Mouse (Mus musculus): ENCODE data around the gene Rpp14.

The Rpp14 gene

GRCm38 (mm10) chr14:8059938-8060337 is 20.2 kb upstream of the Rpp14 start:
- DNase-seq (ENCODE audit: low spot score) = no peak

- no peak for DNase-seq (ENCODE audit: low spot score)
These were observed 18.1 kb upstream of the Rpp14 start for GRCm38 (mm10) chr14:8062076-8062475.

GRCm38 (mm10) chr14:8062537-8063301 is 17.4 kb upstream of the Rpp14 start:
- no peak for DNase-seq (ENCODE audit: low spot score)

GRCm38 (mm10) chr14:8063835-8064785 is 16.1 kb upstream of the Rpp14 start:
- DNase-seq (ENCODE audit: low spot score) = no peak

GRCm38 (mm10) chr14:8080718-8081117 is 551 bp downstream of the Rpp14 start:
- peak; percentile 36 for DNase-seq (ENCODE audit: low spot score)

GRCm38 (mm10) chr14:8082949-8083348 is 2.8 kb downstream of the Rpp14 start:
- DNase-seq (ENCODE audit: low spot score) = peak; percentile 33

GRCm38 (mm10) chr14:8089016-8089415 is 8.8 kb downstream of the Rpp14 start:
- peak; percentile 36 for DNase-seq (ENCODE audit: low spot score)

GRCm38 (mm10) chr14:8092573-8092972 is 12.4 kb downstream of the Rpp14 start:
- peak; percentile 48 for DNase-seq (ENCODE audit: low spot score)

GRCm38 (mm10) chr14:8093427-8093826 is 13.3 kb downstream of the Rpp14 start:
- no peak for DNase-seq (ENCODE audit: low spot score)

GRCm38 (mm10) chr14:8094931-8095561 is 14.9 kb downstream of the Rpp14 start:
- peak; percentile 13 for DNase-seq (ENCODE audit: low spot score)

GRCm38 (mm10) chr14:8095562-8095950 is 15.4 kb downstream of the Rpp14 start:
- DNase-seq (ENCODE audit: low spot score) = peak; percentile 35

GRCm38 (mm10) chr14:8097978-8098686 is 18.0 kb downstream of the Rpp14 start, which contains the start of gene Pxk:
Gene Pxk (plus strand): TSS chr14:8098211.
- DNase-seq (ENCODE audit: low spot score) = peak; percentile 52

- DNase-seq (ENCODE audit: low spot score) = peak; percentile 25
These were observed 18.5 kb downstream of the Rpp14 start for GRCm38 (mm10) chr14:8098687-8098995.

GRCm38 (mm10) chr14:8099561-8100021 is 19.4 kb downstream of the Rpp14 start:
- DNase-seq (ENCODE audit: low spot score) = peak; percentile 64

GRCm38 (mm10) chr14:8101886-8102285 is 21.7 kb downstream of the Rpp14 start:
- DNase-seq (ENCODE audit: low spot score) = no peak

- no peak for DNase-seq (ENCODE audit: low spot score)
These were observed 22.5 kb downstream of the Rpp14 start for GRCm38 (mm10) chr14:8102676-8103075.

GRCm38 (mm10) chr14:8108047-8108446 is 27.9 kb downstream of the Rpp14 start:
- DNase-seq (ENCODE audit: low spot score) = no peak

- DNase-seq (ENCODE audit: low spot score) = no peak
These were observed 28.8 kb downstream of the Rpp14 start for GRCm38 (mm10) chr14:8108976-8109375.

- DNase-seq (ENCODE audit: low spot score) = no peak
These were observed 31.4 kb downstream of the Rpp14 start for GRCm38 (mm10) chr14:8111545-8111944.

- DNase-seq (ENCODE audit: low spot score) = no peak
These were observed 31.9 kb downstream of the Rpp14 start for GRCm38 (mm10) chr14:8112036-8112435.

GRCm38 (mm10) chr14:8113616-8114015 is 33.4 kb downstream of the Rpp14 start:
- DNase-seq (ENCODE audit: low spot score) = no peak

GRCm38 (mm10) chr14:8114306-8114705 is 34.1 kb downstream of the Rpp14 start:
- DNase-seq (ENCODE audit: low spot score) = no peak

Measured in adipocyte (in vitro differentiated cells).